8 mouse cellular contexts compared by ENCODE assay signal in genomic region chr4:44300781-44301750, GRCm38 (mm10). TPM values are rescaled to one million over a fixed set of nuclear protein-coding genes. Genes with fewer than 3 reads are reported as not detected.
DNase-seq lines count a peak whose midpoint lies in the region; ATAC-seq and TF ChIP-seq lines count a peak whose summit lies in the region.

Gene Melk (plus strand): TSS chr4:44300876.

- peak within 1 kb of the TSS; percentile 81 for H3K4me2 ChIP-seq in intestine, postnatal 0 days (replicated peaks; ENCODE audit: low read depth)
- H3K4me2 ChIP-seq in liver, embryonic 13.5 days: peak within 1 kb of the TSS; percentile 92
- peak within 1 kb of the TSS; percentile 81 for H3K4me2 ChIP-seq in stomach, embryonic 16.5 days (ENCODE audit: low read depth, low read length)

- peaks cover 37% of the 10 kb centered on the region for H3K79me2 ChIP-seq in C2C12 (ENCODE audit: control insufficient read depth, insufficient read depth)

- peaks cover 11% of the 10 kb centered on the region for H3K36me3 ChIP-seq in C2C12 (ENCODE audit: control insufficient read depth, insufficient read depth)
- peaks cover 28% of the 10 kb centered on the region for H3K36me3 ChIP-seq in embryonic facial prominence, embryonic 10.5 days (replicated peaks)
- no peaks in the 10 kb centered on the region for H3K36me3 ChIP-seq in intestine, postnatal 0 days (ENCODE audit: control insufficient read depth, insufficient read depth)
- H3K36me3 ChIP-seq in liver, embryonic 13.5 days: peaks cover 11% of the 10 kb centered on the region
- H3K36me3 ChIP-seq in stomach, embryonic 16.5 days (ENCODE audit: control insufficient read depth, insufficient read depth, low read length): no peaks in the 10 kb centered on the region

- H3K9me3 ChIP-seq in embryonic facial prominence, embryonic 10.5 days: no peaks in the 10 kb centered on the region
- H3K9me3 ChIP-seq in intestine, postnatal 0 days (ENCODE audit: control insufficient read depth): no peaks in the 10 kb centered on the region
- no peaks in the 10 kb centered on the region for H3K9me3 ChIP-seq in liver, embryonic 13.5 days (replicated peaks)
- no peaks in the 10 kb centered on the region for H3K9me3 ChIP-seq in stomach, embryonic 16.5 days (replicated peaks; ENCODE audit: control insufficient read depth, low read length)

- H3K27ac ChIP-seq in embryonic facial prominence, embryonic 10.5 days (replicated peaks): peak within 1 kb of the TSS; percentile 93
- no peak within 1 kb of the TSS for H3K27ac ChIP-seq in intestine, postnatal 0 days (ENCODE audit: low read depth, low read length)
- H3K27ac ChIP-seq in liver, embryonic 13.5 days: peak within 1 kb of the TSS; percentile 71
- peak within 1 kb of the TSS; percentile 80 for H3K27ac ChIP-seq in stomach, embryonic 16.5 days (ENCODE audit: low read length)

- peak; percentile 98 for ATAC-seq in granulocyte monocyte progenitor cell, adult 5-6 weeks (replicated peaks; ENCODE audit: poor library complexity, severe bottlenecking)
- peak; percentile 88 for ATAC-seq in intestine, postnatal 0 days
- ATAC-seq in liver, embryonic 13.5 days (ENCODE audit: low read depth): peak; percentile 93
- ATAC-seq in stomach, embryonic 16.5 days (ENCODE audit: insufficient read depth, low FRiP score): peak; percentile 95

- H3K27me3 ChIP-seq in C2C12 (ENCODE audit: control insufficient read depth, insufficient read depth, insufficient read length): no peaks in the 10 kb centered on the region
- no peaks in the 10 kb centered on the region for H3K27me3 ChIP-seq in embryonic facial prominence, embryonic 10.5 days (replicated peaks; ENCODE audit: low read depth, poor library complexity, severe bottlenecking)
- H3K27me3 ChIP-seq in intestine, postnatal 0 days (replicated peaks; ENCODE audit: control insufficient read depth, insufficient read depth, low read length): no peaks in the 10 kb centered on the region
- no peaks in the 10 kb centered on the region for H3K27me3 ChIP-seq in liver, embryonic 13.5 days
- H3K27me3 ChIP-seq in stomach, embryonic 16.5 days (ENCODE audit: control insufficient read depth, insufficient read depth, low read length): no peaks in the 10 kb centered on the region

- H3K4me1 ChIP-seq in embryonic facial prominence, embryonic 10.5 days: peaks cover 18% of the 10 kb centered on the region
- peaks cover 4% of the 10 kb centered on the region for H3K4me1 ChIP-seq in intestine, postnatal 0 days (replicated peaks; ENCODE audit: control insufficient read depth, insufficient read depth, low read length)
- peaks cover 19% of the 10 kb centered on the region for H3K4me1 ChIP-seq in liver, embryonic 13.5 days (replicated peaks)
- peaks cover 10% of the 10 kb centered on the region for H3K4me1 ChIP-seq in stomach, embryonic 16.5 days (ENCODE audit: control insufficient read depth, insufficient read depth, low read length)

- H3K79me3 ChIP-seq in C2C12 (ENCODE audit: low read depth): peaks cover 27% of the 10 kb centered on the region

- H3ac ChIP-seq in C2C12 (ENCODE audit: control insufficient read depth, insufficient read length, low read depth): peak within 1 kb of the TSS; percentile 100

- peak; percentile 94 for DNase-seq in adrenal gland, postnatal 14 days
- peak; percentile 95 for DNase-seq in embryonic facial prominence, embryonic 10.5 days (ENCODE audit: low spot score)
- DNase-seq in liver, embryonic 13.5 days: peak; percentile 83
- DNase-seq in natural killer cell, adult 2 months (ENCODE audit: low spot score in 2 of 2): peak; percentile 71 to 73

- peak within 1 kb of the TSS; percentile 55 for H3K9ac ChIP-seq in intestine, postnatal 0 days (ENCODE audit: low read depth, low read length)
- peak within 1 kb of the TSS; percentile 79 for H3K9ac ChIP-seq in liver, embryonic 13.5 days
- peak within 1 kb of the TSS; percentile 82 for H3K9ac ChIP-seq in stomach, embryonic 16.5 days (ENCODE audit: low read length)

- H3K4me3 ChIP-seq in C2C12 (ENCODE audit: insufficient read depth, poor library complexity, severe bottlenecking): peak within 1 kb of the TSS; percentile 66
- peak within 1 kb of the TSS; percentile 87 for H3K4me3 ChIP-seq in embryonic facial prominence, embryonic 10.5 days
- H3K4me3 ChIP-seq in intestine, postnatal 0 days (ENCODE audit: low read depth, low read length): peak within 1 kb of the TSS; percentile 81
- peak within 1 kb of the TSS; percentile 74 for H3K4me3 ChIP-seq in liver, embryonic 13.5 days (replicated peaks)
- peak within 1 kb of the TSS; percentile 87 for H3K4me3 ChIP-seq in stomach, embryonic 16.5 days (replicated peaks; ENCODE audit: low read length)

- under 1% methylated on average over 41 of the region's 41 CpGs for WGBS in embryonic facial prominence, embryonic 10.5 days
- 1% methylated on average over 41 of the region's 41 CpGs for WGBS in intestine, postnatal 0 days
- 1% methylated on average over 41 of the region's 41 CpGs for WGBS in liver, embryonic 13.5 days (ENCODE audit: insufficient replicate concordance)
- under 1% methylated on average over 41 of the region's 41 CpGs for WGBS in stomach, embryonic 16.5 days

- TF ChIP-seq CTCF in C2C12 (IDR thresholded peaks at IDR 0.05; ENCODE audit: control insufficient read depth, insufficient read depth, insufficient read length): no peak
- TF ChIP-seq CTCF in intestine, postnatal 0 days (IDR thresholded peaks at IDR 0.05; ENCODE audit: low read depth): no peak

TF ChIP-seq in C2C12, 6 proteins besides CTCF, POLR2A, EP300 and RAD21:
- TF ChIP-seq CEBPB (IDR thresholded peaks at IDR 0.05; ENCODE audit: low read depth): no peak
- no peak for TF ChIP-seq FOSL1 (IDR thresholded peaks at IDR 0.05; ENCODE audit: insufficient read depth, low read length, poor library complexity, severe bottlenecking)
- TF ChIP-seq MYOG (IDR thresholded peaks at IDR 0.05; ENCODE audit: control insufficient read depth, extremely low read depth, insufficient read length): no peak
- no peak for TF ChIP-seq USF1 (IDR thresholded peaks at IDR 0.05; ENCODE audit: low read depth)
- TF ChIP-seq MYOD1 (IDR thresholded peaks at IDR 0.05; ENCODE audit: control insufficient read depth, insufficient read length, low read depth): no peak
- no peak for TF ChIP-seq MAX (IDR thresholded peaks at IDR 0.05)

RNA-seq across cellular contexts. Expression of gene Melk, which starts in this region (rescaled TPM):
- 25.0 TPM for polyA plus RNA-seq in C2C12 (2012; fragmentation: generic; extraction: Trizol)
- 4.8 and 5.1 TPM in 2 replicates for total RNA-seq in adrenal gland, postnatal 14 days (2021)
- 66.7 and 73.3 TPM in 2 replicates for polyA plus RNA-seq in embryonic facial prominence, embryonic 10.5 days (2016; fragmentation: Nextera tagmentation; extraction: Ambion mirVana)
- 9.3 and 12.3 TPM in 2 replicates for total RNA-seq in granulocyte monocyte progenitor cell, adult 5-6 weeks (2014; fragmentation: Nextera tagmentation)
- 25.0 and 31.4 TPM in 2 replicates for total RNA-seq in granulocyte monocyte progenitor cell, adult 5-6 weeks (2017)
- 8.0 and 9.2 TPM in 2 replicates for polyA plus RNA-seq in intestine, postnatal 0 days (2015; fragmentation: Nextera tagmentation; extraction: Ambion mirVana)
- polyA plus RNA-seq in liver, embryonic 13.5 days (2015; fragmentation: Nextera tagmentation; extraction: Ambion mirVana): 25.3 and 29.2 TPM in 2 replicates
- 39.6 and 39.7 TPM in 2 replicates for polyA plus RNA-seq in stomach, embryonic 16.5 days (2015; fragmentation: Nextera tagmentation; extraction: Ambion mirVana)
